Mouse (Mus musculus): ENCODE measurements around the gene Dock2. TPM values are rescaled to one million over a fixed set of nuclear protein-coding genes. Genes with fewer than 3 reads are reported as not detected.
A peak's percentile ranks its signal among the peaks of the same experiment; 100 is the strongest.

The Dock2 gene
- polyA plus RNA-seq, 1 experiment = 0.51 TPM

- no peak for TF ChIP-seq CTCF (IDR thresholded peaks at IDR 0.05; ENCODE audit: borderline replicate concordance, extremely low read depth, insufficient read depth, insufficient read length)
- no peak for TF ChIP-seq POLR2A (IDR thresholded peaks at IDR 0.05; ENCODE audit: borderline replicate concordance, extremely low read depth, insufficient read depth, insufficient read length, poor library complexity, severe bottlenecking)
- DNase-seq (ENCODE audit: low read depth) = peak; percentile 73
Measured at GRCm38 (mm10) chr11:34181214-34182117, 602.2 kb downstream of the Dock2 start.

DNA sequence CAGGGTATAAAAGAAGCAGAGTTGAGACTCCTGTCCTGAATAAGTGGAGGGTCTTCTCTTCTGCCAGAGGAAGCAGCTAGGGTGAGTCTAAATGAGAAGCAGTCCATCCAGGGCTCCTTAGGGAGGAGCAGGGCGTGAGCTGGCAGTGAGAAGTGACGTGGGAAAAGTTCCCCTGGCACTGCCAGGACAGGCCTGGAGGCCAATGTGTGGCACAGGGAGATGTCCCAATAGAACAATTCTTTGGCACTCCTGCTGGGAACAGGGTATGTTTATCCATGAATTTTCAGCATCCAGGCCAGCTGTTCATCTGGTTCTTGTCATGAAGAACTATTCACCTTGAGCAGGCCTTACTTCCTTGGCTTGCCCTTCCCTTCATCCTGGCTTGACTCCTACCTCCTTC is 604.9 kb downstream of the Dock2 start:
- no peak for DNase-seq (ENCODE audit: low read depth)
- no peak for TF ChIP-seq CTCF (IDR thresholded peaks at IDR 0.05; ENCODE audit: borderline replicate concordance, extremely low read depth, insufficient read depth, insufficient read length)
- TF ChIP-seq POLR2A (IDR thresholded peaks at IDR 0.05; ENCODE audit: borderline replicate concordance, extremely low read depth, insufficient read depth, insufficient read length, poor library complexity, severe bottlenecking) = no peak

Other genes with a start within 250 kb of the Dock2 start
- 5.4 and 7.7 TPM in 2 replicates for gene Spdl1, start 49.7 kb upstream of the Dock2 start, polyA plus RNA-seq (2012; rRNA removed)